Mouse (Mus musculus) thymus, adult 18-20 months (tissue): ENCODE results near the gene Med27.
A peak's percentile ranks its signal among the peaks of the same experiment; 100 is the strongest.

Source experiments
- DNase-seq, 2 experiments: peaks; one replicate each; pipeline ENCODE4 v3.0.0; 2022; ENCODE audit warnings: mixed read lengths in 2 of 2

Med27 gene

GRCm38 (mm10) chr2:29437861-29438529, 91.4 kb downstream of the Med27 start:
- DNase-seq: no peak

GRCm38 (mm10) chr2:29438530-29438862, 91.9 kb downstream of the Med27 start:
- no peak for DNase-seq

GRCm38 (mm10) chr2:29438986-29439385, 92.4 kb downstream of the Med27 start:
- no peak for DNase-seq

DNA sequence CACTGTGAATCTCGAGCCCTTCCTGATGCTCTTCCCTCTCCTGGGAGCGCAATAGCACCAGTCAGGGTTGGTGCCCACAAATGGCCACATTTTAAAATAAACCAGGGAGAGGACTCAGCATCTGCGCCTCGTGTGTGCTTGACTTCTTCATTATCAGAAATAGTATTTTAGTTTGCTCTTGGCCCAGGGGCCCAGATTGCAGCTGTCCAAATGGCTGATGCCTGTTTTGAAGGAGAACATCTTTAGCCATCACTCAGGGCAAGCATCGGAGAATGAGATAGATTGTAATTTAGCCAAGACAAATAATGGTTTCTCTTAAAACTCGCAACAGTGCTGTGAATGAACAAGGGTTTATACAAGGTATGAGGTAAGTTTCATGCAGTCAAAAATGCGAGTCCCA, 92.8 kb downstream of the Med27 start:
- DNase-seq: no peak

DNA sequence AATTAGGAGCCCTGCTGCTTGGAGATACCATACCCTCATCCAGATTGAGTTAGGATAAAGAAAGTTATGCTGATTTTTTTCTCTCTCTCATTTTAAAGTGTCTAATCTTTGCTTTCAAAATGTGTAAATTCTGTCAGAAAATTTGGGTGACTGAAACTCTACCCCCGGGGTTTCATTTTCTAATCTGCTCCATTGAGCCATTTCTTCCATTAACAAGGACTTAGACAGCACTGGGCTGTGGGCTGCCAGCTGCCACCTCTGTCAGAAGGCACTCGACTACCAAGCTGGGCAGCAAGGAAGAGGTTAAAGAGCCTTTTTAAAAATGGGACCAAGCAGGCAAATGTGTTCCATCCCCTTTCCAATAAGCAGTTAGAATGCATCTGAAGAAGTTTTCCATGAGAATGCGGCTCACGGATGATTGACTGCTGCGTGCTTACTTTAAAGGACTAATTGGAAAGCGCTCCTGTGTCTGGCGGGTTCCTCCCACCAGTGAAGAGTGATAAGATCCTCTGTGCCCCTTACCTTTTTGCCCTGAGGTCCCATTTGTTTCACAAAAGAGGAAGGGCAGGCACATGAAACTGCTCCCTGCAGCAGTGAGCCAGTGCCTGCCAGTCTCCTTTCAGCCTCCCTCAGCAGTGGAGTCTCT, 93.4 kb downstream of the Med27 start:
- no peak for DNase-seq

DNA sequence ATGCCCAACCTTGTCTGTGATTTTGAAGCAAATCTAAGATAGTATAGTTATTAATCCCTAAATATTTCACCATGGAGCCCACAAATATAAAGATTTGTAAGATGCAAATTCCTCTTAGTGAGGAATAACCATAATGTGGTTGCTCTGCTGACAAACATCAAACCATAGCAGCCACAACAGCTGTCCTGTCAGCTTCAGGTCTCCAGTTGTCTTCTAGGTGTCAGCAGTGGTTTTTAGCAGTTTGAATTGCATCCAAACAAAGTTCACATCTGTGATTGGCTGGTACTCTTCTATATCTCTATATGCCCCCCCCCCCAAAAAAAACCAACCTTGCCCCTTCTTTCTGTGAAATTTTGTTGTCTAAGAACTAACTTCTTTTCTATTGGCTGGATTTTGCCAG, 95.7 kb downstream of the Med27 start:
- DNase-seq: no peak

- DNase-seq: no peak
These were observed 97.1 kb downstream of the Med27 start for GRCm38 (mm10) chr2:29443626-29444217.

GRCm38 (mm10) chr2:29448476-29449002, 101.9 kb downstream of the Med27 start:
- no peak for DNase-seq

- no peak for DNase-seq
These were observed 104.9 kb downstream of the Med27 start for GRCm38 (mm10) chr2:29451368-29451999.

- DNase-seq: no peak
These were observed 106.8 kb downstream of the Med27 start for GRCm38 (mm10) chr2:29453376-29453775.

- no peak for DNase-seq
These were observed 110.2 kb downstream of the Med27 start for GRCm38 (mm10) chr2:29456631-29457320.

- DNase-seq: peak in 1 of 2 experiments; percentile 4
These were observed 111.1 kb downstream of the Med27 start for GRCm38 (mm10) chr2:29457677-29458076.

DNA sequence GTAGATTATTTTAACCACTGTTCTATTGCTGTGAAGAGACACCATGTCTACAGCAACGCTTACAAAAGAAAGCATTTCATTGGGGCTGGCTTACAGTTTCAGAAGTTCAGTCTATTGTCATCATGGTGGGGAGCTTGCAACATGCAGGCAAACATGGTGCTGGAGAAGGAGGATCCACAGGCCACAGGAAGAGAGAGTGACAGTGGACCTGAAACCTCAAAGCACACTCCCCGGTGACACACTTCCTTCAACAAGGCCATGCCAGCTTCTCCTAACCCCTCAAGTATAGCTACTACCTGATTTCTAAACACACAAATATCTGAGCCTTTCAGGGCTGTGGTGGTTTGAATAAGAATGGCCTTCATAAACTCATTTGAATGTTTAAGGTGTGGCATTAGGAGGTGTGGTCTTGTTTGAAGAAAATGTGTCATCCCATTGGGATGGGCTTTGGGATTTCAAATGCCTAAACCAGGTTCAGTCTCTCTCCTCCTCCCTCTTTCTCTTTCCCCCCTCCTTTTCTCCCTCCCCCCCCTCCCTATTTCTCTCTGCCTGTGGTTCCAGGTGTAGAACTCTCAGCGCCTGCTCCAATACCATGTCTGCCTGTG, 111.8 kb downstream of the Med27 start:
- no peak for DNase-seq

- DNase-seq: no peak
These were observed 113.0 kb downstream of the Med27 start for GRCm38 (mm10) chr2:29459648-29460047.

- DNase-seq: no peak
These were observed 115.2 kb downstream of the Med27 start for GRCm38 (mm10) chr2:29461841-29462240.

- DNase-seq: no peak
These were observed 116.5 kb downstream of the Med27 start for GRCm38 (mm10) chr2:29463039-29463585.

GRCm38 (mm10) chr2:29464851-29465648, 118.4 kb downstream of the Med27 start:
- no peak for DNase-seq

- no peak for DNase-seq
These were observed 119.1 kb downstream of the Med27 start for GRCm38 (mm10) chr2:29465649-29466137.

DNA sequence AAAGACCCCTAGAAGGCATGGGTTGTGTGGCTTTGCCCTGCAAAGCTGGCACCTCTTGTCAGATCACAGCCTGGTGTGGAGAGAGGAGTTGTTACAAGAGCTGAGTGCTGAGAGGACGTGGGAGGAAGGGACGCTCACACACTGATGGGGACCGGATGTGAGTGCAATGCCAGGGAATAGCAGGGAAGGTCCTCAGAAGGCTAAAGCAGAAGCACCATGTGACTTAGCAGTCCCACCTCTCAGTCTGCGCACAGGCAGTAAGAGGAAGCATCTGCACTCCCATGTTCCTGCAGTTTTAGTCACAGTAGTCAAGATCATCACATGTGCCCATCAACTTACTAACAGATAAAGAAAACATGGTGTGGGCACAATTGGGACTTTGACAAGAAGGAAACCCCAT, 119.8 kb downstream of the Med27 start:
- no peak for DNase-seq

- DNase-seq: no peak
These were observed 121.9 kb downstream of the Med27 start for GRCm38 (mm10) chr2:29468517-29468936.

- DNase-seq: no peak
These were observed 126.4 kb downstream of the Med27 start for GRCm38 (mm10) chr2:29472952-29473437.
